Mouse (Mus musculus): ENCODE results near the gene Hoxa6.

GRCm38 (mm10) chr6:52191860-52192550, 16.5 kb downstream of the Hoxa6 start:
- TF ChIP-seq CTCF (conservative IDR thresholded peaks at IDR 0.05; ENCODE audit: low read length): no peak
- no peak for TF ChIP-seq POU5F1 (IDR thresholded peaks at IDR 0.05; ENCODE audit: borderline replicate concordance, low read length)
- no peak for TF ChIP-seq NANOG (IDR thresholded peaks at IDR 0.05; ENCODE audit: borderline replicate concordance, low read length)
